Mouse (Mus musculus) lung, adult 2 months (tissue): Measurements from ENCODE around the gene Hipk4.

Source experiments
- CTCF ChIP-seq: fragments of 200-500 bp; IDR thresholded peaks from 2 replicates; pipeline ENCODE4 v1.5.1; 2011; ENCODE audit warnings: mild to moderate bottlenecking, low read length, control low read depth; ENCODE audit not compliant: insufficient read depth
- POLR2A ChIP-seq: fragments of 200-500 bp; IDR thresholded peaks from 2 replicates; pipeline ENCODE4 v1.6.1; 2011; ENCODE audit warnings: low read depth, mild to moderate bottlenecking, control low read depth, low read length, borderline replicate concordance; ENCODE audit errors: extremely low read depth

DNA sequence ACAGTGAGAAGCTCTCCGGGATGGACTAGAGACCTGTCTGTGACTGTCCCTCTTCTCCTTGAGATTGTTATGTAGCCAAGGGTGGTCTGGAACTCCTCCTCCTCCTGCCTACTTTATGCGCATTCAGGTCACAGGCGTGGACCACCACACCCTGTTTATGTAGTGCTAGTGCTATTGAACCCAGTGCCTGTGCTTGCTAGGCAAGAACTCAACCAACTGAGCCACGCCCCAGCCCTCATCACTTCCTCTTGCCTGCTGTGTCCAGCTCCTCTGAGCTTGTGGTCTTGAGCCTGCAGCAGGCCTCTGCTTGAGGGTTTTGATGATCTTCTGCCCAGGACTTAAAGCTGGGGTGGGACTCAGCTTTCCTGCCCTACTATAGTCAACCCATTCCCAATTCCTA lies 49.1 kb downstream of the Hipk4 start:
- TF ChIP-seq CTCF (no peak), POLR2A (no peak)
